Mouse (Mus musculus): ENCODE results near the gene Rab6b.
A peak's percentile ranks its signal among the peaks of the same experiment; 100 is the strongest.

The Rab6b gene

GRCm38 (mm10) chr9:103212654-103213420, 101.2 kb downstream of the Rab6b start:
- DNase-seq = no peak

GRCm38 (mm10) chr9:103213631-103214030, 102.0 kb downstream of the Rab6b start:
- DNase-seq = no peak

- DNase-seq = no peak
These were observed 102.7 kb downstream of the Rab6b start for GRCm38 (mm10) chr9:103214281-103214680.

DNA sequence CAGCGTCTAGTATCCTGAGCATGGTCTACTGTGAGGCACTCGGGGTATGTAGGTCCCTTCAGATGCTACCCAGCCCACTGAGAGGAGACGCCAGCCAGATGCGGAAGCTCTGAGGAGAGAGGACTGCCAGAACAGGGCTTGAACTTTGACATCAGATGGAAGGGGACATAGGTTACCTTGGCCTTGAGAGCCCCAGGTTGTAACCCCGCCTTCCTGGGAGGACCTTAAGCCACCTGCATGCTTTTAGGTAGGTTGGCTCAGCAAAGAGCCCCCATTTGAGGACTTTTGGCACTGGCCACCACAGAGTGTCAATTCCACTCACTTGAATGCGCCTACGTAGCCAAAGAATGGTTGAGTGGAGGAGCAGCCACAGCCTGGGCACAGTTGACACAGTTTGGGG, 113.1 kb downstream of the Rab6b start:
- DNase-seq = no peak

DNA sequence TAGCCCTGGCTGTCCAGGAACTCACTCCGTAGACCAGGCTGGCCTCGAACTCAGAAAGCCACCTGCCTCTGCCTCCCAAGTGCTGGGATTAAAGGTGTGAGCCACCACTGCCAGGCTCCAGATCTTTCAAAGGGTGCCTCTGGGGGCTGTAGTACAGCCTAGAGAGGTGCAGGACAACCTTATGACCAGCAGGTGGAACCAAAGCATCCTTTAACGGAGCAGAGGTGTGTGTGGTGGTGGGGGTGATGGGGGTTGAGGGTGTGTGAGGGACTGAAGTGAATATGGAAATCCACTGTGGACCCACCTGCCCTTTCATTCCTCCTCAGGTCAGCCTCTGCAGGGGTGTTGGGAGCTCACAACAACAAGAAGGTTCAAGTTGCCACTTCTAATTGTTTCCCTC, 113.9 kb downstream of the Rab6b start:
- DNase-seq = peak; percentile 43

DNA sequence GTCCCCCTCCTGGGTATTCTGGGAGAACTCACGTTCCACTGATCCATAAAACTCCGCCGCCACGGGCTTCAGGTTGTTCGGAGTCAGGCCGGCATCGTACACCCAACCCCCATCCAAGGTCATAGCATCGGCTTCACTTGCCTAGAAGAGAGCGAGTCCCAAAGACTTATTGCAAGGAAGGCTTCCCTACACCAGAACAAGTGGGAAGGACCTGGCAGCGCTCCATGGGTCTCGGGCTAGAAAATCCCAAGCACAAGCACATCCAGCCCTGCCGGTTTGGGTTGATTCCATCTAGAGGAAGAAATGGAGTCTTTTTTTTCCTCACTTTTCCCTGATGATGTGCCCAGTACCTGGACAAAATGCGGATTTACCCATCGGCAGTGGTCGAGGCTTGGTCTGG, 115.2 kb downstream of the Rab6b start:
- DNase-seq = no peak

DNA sequence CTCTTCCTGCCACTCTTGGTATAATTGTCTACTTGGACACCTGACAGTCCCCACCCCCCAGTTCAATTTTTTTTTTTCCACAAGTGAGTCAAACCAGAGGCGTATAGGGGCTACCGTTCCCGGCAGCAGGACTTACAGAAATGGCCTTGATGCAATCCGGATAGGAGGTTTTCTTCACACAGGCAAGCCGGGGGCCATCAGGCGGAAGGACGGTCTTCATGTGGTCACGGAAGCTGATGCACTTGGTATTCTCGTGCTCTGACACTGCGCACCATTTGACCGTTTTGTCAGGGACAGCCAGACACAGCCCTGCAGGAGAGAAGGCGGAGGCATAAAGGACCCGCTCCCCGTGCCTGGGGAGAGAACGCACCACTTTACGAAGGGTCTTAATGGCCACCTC, 116.2 kb downstream of the Rab6b start:
- no peak for DNase-seq

GRCm38 (mm10) chr9:103228370-103229003, 116.9 kb downstream of the Rab6b start:
- no peak for DNase-seq

GRCm38 (mm10) chr9:103229037-103229867, 117.7 kb downstream of the Rab6b start:
- no peak for DNase-seq

DNA sequence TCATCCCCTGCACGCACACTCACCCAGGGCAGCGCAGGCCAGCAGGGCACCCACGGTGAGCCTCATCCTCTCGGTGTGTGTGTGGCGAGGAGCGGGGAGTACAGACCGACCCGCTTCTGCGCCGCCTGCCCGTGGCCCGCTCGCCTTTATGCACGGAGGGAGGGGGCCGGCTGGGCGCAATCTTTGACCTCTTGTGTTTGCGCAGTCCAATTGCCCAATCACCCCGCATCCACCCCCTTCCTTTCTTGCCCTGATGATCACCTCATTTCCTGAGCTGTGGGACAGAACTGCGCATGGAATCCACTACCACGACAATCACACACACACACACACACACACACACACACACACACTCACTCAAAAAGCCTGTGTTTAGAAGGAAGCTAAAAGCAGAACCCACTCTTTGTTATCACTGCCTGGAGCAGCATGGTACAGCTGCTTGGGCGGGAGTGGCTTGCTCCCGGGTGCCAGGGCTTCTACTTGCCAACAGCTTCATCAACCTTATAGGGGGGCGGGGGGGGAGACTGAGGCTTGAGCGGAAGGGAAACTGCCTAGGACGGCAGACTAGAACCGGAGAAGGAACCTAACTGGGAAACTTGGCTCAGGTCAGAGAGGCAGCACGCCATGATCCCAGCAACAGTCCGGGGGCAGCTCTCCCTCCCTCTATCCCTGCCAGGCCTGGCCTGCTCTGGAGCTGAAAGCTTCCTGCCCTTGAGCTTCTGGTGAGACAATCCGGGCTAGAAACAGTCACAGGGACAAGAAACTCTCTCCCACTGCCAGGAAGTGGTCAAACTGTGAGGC, 118.8 kb downstream of the Rab6b start, which contains the start of the genes Gm20425 and Trf:
Gm20425 (minus strand) TSS at position 157 of the 801 bp plus-strand sequence.
Trf (minus strand) TSS at position 294 of the 801 bp plus-strand sequence.
- DNase-seq = peak; percentile 23

DNA sequence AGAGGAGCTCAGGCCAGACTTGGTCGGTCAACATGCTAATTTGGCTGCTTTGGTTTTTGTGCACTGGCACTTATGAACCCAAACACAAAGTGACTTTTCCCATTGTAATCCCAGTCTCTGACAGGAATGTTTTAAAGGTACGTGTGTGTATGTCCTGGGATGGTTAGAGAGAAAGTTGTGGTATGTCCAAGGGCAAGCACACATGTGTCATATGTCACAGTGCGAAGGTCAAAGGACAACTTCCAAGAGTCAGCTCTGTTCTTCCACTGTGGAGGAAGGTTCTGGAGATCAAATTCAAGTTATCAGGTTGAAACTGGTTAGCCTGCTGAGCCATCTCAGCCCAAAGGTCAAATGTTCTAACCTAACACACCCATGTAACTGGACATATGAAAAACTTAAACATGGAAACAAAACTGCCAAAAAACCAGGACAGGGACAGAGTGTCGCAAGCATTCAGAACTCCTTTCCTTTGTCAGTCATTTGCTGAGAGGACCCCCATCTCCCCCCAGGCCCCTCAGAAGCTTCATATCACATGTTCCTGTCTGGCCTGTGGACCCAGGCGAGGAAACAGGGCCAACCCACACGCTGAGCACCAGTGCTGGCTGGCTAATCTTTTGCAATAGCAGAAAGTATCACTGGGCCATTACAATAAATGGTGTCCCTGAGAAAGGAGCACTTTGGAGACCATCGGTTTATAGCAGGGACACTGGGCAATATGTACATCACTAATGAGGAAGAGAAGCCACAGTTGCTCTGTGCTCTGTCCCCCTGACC, 120.8 kb downstream of the Rab6b start:
- DNase-seq = no peak

GRCm38 (mm10) chr9:103233006-103233395, 121.4 kb downstream of the Rab6b start:
- peak; percentile 73 for DNase-seq

- DNase-seq = no peak
These were observed 122.5 kb downstream of the Rab6b start for GRCm38 (mm10) chr9:103234059-103234458.

DNA sequence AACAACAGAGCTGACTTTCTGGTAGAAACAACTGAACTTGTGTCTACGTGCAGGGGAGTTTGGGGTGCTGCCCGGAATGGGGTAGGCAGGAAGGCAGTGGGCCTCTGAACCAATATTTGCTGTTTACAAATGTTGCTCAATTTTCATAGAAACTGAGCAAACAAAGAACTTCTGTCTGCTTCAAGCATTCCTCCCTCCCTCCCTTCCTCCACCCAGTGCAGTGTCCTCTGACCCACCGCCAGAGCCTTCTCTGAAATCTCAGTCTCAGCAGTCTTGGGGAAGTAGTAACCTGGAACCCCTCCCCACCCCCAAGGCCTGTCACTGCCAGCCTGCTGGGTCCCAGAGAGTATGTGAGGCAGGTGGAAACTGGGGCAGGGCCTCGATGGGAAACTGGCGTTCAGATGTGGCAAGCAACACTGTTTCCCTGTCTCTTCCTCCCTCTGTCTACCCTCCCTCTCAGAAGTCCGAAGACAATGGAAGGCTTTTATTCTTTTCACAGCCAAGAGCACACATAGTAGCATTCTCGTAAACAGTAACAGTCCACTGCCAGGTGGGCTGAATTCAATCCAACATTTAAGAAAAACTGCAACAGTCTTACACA, 123.1 kb downstream of the Rab6b start:
- DNase-seq = no peak
